Mouse (Mus musculus) lung, embryonic 15.5 days (tissue): ENCODE results near the gene Etv5. TPM values are rescaled to one million over a fixed set of nuclear protein-coding genes. Genes with fewer than 3 reads are reported as not detected.
A peak's percentile ranks its signal among the peaks of the same experiment; 100 is the strongest.
"Not testable (repeated sequence)": the region's sequence is repeated elsewhere in the genome, so short reads cannot be mapped to it uniquely, and the experiment has no call there.

Experiments used
- ATAC-seq: fragments of 200-750 bp; cut with Nextera tagmentation; 2 replicates; pipeline ENCODE4 v1.8.0; 2017; ENCODE audit warnings: moderate number of reproducible peaks, borderline replicate concordance; ENCODE audit not compliant: low FRiP score, low TSS enrichment; ENCODE audit errors: extremely low read depth
- H3K27ac ChIP-seq: fragments of 300-500 bp; sonication (generic); 2 replicates; pipeline ENCODE4 v1.5.1; 2015; ENCODE audit warnings: moderate library complexity, mild to moderate bottlenecking, inconsistent platforms
- H3K27me3 ChIP-seq: fragments of 300-500 bp; sonication (generic); 2 replicates; pipeline ENCODE4 v1.6.1; 2015; ENCODE audit warnings: inconsistent platforms
- H3K36me3 ChIP-seq: fragments of 300-500 bp; sonication (generic); 2 replicates; pipeline ENCODE4 v1.6.1; 2015; ENCODE audit warnings: inconsistent platforms
- H3K4me1 ChIP-seq: fragments of 300-500 bp; sonication (generic); 2 replicates; pipeline ENCODE4 v1.6.1; 2015; ENCODE audit warnings: inconsistent platforms
- H3K4me2 ChIP-seq: fragments of 300-500 bp; sonication (generic); 2 replicates; pipeline ENCODE4 v1.6.1; 2015; ENCODE audit warnings: inconsistent platforms, mild to moderate bottlenecking, moderate library complexity
- H3K4me3 ChIP-seq: fragments of 300-500 bp; sonication (generic); 2 replicates; pipeline ENCODE4 v1.5.1; 2015; ENCODE audit warnings: mild to moderate bottlenecking, inconsistent platforms
- H3K9ac ChIP-seq: fragments of 300-500 bp; sonication (generic); 2 replicates; pipeline ENCODE4 v1.6.1; 2015; ENCODE audit warnings: inconsistent platforms
- H3K9me3 ChIP-seq: fragments of 300-500 bp; sonication (generic); 2 replicates; pipeline ENCODE4 v1.6.1; 2016; ENCODE audit warnings: inconsistent platforms
- WGBS: fragments of 180-500 bp; shearing (Covaris S2); methylation state at CpG from one replicate; pipeline ENCODE4 v1.1.7; 2015; 5-methylcytosine and 5-hydroxymethylcytosine counted together
- polyA plus RNA-seq: library from polyadenylated mRNA; unstranded; fragments of >200 nt; fragmentation: Nextera tagmentation; extraction: Ambion mirVana; gene quantifications from 2 replicates; pipeline ENCODE4 v1.2.1, GENCODE M21; 2015

Etv5 gene
- polyA plus RNA-seq, 1 experiment from 2014 or later, result 167 TPM

GRCm38 (mm10) chr16:22365596-22365995 is 73.9 kb downstream of the Etv5 start:
- no peaks in the 10 kb centered on the region for H3K27me3 ChIP-seq
- no peak overlapping the region for H3K4me2 ChIP-seq
- no peak overlapping the region for H3K27ac ChIP-seq
- H3K4me3 ChIP-seq, result no peak overlapping the region
- WGBS, result 61% methylated on average over 3 of the region's 3 CpGs
- H3K4me1 ChIP-seq, result no peaks in the 10 kb centered on the region
- no peak for ATAC-seq
- no peak overlapping the region for H3K9ac ChIP-seq
- H3K9me3 ChIP-seq, result no peaks in the 10 kb centered on the region
- no peaks in the 10 kb centered on the region for H3K36me3 ChIP-seq

DNA sequence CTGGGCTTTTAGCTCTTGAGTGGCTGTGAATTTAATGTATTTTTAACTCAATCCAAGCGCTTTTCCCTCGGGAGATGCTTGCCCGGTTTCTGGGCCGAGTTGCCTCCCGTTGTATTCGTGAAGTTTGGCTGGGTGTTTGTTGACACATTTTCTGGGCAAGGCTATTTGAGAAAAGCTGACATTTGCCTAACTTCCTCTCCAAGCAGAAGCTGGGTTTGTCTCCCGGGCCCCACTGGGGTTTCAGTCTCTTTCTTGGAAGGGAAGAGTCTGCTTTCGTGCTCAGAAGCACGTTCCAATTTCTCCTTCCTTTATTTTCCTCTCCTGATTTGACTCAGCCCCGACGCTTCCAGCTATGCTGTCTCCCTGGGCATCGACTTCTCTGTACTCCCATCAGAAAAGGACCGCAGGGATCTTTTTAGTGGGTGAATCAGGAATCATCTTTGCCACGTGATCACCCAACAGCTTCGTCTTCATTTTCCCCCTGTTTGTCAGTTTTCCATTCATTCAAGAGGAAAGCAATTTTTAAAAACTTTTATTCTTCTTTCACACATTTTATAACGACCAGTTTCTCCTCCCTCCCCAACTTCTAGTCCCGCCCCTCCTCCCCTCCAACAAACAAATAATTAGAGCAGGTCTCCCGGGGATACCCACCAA is 80.7 kb downstream of the Etv5 start:
- peak overlapping the region; percentile 5; the same call in 1 of the 2 replicates for H3K27ac ChIP-seq
- H3K4me2 ChIP-seq, result peak overlapping the region; percentile 43
- H3K9ac ChIP-seq, result no peak overlapping the region
- H3K4me1 ChIP-seq, result peaks cover 9% of the 10 kb centered on the region; the same call in 1 of the 2 replicates
- no peak overlapping the region for H3K4me3 ChIP-seq
- H3K27me3 ChIP-seq, result no peaks in the 10 kb centered on the region
- 12% methylated on average over 18 of the region's 18 CpGs for WGBS
- no peaks in the 10 kb centered on the region for H3K36me3 ChIP-seq
- no peak for ATAC-seq
- H3K9me3 ChIP-seq, result no peaks in the 10 kb centered on the region

GRCm38 (mm10) chr16:22354177-22354576 is 85.3 kb downstream of the Etv5 start:
- H3K4me2 ChIP-seq, H3K9me3 ChIP-seq, H3K36me3 ChIP-seq, H3K27me3 ChIP-seq, ATAC-seq, H3K27ac ChIP-seq, H3K4me1 ChIP-seq, H3K9ac ChIP-seq, H3K4me3 ChIP-seq: not testable (repeated sequence)
- 85% methylated on average over 5 of the region's 5 CpGs for WGBS

GRCm38 (mm10) chr16:22353639-22354038 is 85.9 kb downstream of the Etv5 start:
- WGBS, result 75% methylated on average over 3 of the region's 3 CpGs
- ATAC-seq, result no peak

GRCm38 (mm10) chr16:22351194-22351593 is 88.3 kb downstream of the Etv5 start:
- 90% methylated on average over 4 of the region's 4 CpGs for WGBS
- H3K9me3 ChIP-seq, result no peaks in the 10 kb centered on the region

More at GRCm38 (mm10) chr16:22353639-22354038, 85.9 kb downstream of the Etv5 start:
- Histone ChIP-seq H3K9ac (no peak overlapping the region), H3K4me3 (no peak overlapping the region), H3K4me1 (0 out of 2 replicates have a peak, but pooled peaks cover 2% of the 10 kb centered on the region), H3K36me3 (no peaks in the 10 kb centered on the region), H3K9me3 (no peaks in the 10 kb centered on the region), H3K27ac (no peak overlapping the region), H3K27me3 (no peaks in the 10 kb centered on the region), H3K4me2 (no peak overlapping the region)

DNA sequence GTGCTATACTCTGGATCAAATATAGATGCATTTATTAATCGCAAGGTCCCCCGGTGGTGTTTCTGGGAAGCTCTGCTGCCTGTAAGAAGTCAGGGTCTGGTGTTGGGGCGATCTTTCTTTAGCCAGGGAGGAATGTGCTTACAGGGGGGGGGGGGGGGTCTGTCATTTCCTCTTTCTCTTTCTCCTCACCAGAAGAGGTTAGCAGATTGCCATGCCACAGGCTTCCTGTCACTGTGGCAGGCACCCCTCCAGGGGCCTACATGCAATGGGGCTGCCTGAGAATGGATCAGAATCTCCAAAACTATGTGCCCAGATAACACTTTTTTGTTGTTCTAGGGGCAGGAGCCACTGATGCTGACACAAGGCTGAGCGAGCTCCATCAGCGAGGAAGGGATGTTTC is 89.7 kb downstream of the Etv5 start:
- no peak overlapping the region for H3K27ac ChIP-seq
- no peak for ATAC-seq
- H3K9me3 ChIP-seq, result no peaks in the 10 kb centered on the region

More at GRCm38 (mm10) chr16:22351194-22351593, 88.3 kb downstream of the Etv5 start:
- Histone ChIP-seq H3K27me3 (no peaks in the 10 kb centered on the region), H3K36me3 (no peaks in the 10 kb centered on the region), H3K4me2 (no peak overlapping the region), H3K27ac (no peak overlapping the region), H3K4me1 (no peaks in the 10 kb centered on the region), H3K9ac (no peak overlapping the region), H3K4me3 (no peak overlapping the region)
- ATAC-seq, result no peak

DNA sequence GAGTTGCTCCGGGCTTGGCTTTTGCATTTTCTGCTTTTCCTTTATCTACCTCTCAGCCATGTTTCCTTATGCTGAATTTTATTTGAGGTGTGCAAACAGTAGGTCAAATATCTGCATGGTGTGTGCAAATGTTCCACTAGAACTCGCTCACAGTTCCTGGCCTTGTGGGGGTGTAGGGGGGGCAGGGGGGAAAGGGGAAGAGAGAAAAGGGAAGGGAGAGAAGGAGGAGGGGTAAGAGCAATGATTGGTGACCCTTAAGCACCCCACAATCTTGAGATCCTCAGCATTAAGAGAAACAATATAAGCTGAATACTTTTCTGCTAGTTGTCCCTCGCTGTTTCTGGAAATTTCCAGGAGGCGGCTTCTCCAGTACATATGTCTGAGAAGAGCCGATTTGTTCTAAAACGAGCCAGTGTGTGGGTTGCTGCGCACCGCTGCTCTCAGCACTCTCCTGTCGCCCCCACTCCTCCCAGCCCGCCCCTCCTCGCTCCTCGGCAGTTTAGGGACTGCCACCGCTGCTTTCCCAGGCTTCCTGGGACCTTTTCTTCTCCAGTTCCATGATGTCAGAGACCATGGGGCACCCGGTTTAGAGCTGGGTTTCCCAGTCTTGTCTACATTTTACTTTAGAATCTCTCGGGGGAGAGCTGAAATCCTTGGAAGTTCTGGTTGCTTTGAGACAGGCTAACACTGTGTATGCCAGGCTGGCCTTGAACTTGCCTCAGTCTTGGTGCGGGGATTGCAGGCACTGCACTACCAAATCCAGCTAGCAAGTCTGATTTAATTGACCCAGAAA is 90.8 kb downstream of the Etv5 start:
- ATAC-seq, result no peak
- no peaks in the 10 kb centered on the region for H3K9me3 ChIP-seq
- no peak overlapping the region for H3K4me3 ChIP-seq
- H3K9ac ChIP-seq, result no peak overlapping the region
- no peaks in the 10 kb centered on the region for H3K27me3 ChIP-seq
- H3K4me1 ChIP-seq, result no peaks in the 10 kb centered on the region
- no peak overlapping the region for H3K27ac ChIP-seq
- no peaks in the 10 kb centered on the region for H3K36me3 ChIP-seq
- WGBS, result 27% methylated on average over 16 of the region's 16 CpGs
- H3K4me2 ChIP-seq, result peak overlapping the region; percentile 22; the same call in 1 of the 2 replicates

More for the DNA sequence above, 89.7 kb downstream of the Etv5 start:
- 75% methylated on average over 5 of the region's 5 CpGs for WGBS
- Histone ChIP-seq H3K27me3 (no peaks in the 10 kb centered on the region), H3K4me2 (no peak overlapping the region), H3K4me1 (no peaks in the 10 kb centered on the region), H3K9ac (no peak overlapping the region), H3K36me3 (no peaks in the 10 kb centered on the region), H3K4me3 (no peak overlapping the region)

DNA sequence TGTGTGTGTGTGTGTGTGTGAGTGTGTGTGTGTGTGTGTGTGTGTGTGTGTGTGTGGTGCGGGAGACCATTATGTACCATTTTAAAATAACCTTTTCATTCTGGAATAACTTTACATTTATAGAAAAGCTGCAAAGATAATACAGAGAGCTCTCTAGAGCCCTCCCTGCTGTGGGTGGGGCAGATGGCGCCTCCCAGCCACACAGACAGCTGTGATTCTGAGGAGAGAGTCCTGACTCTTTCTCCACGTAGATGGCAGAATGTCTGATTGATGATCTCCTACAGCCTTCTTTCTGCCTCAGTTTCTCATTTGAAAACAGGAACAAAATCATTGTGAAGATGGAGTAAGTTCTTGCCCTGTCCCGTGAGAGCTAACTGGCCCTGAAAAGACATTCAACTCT is 91.5 kb downstream of the Etv5 start:
- no peak overlapping the region for H3K9ac ChIP-seq
- no peaks in the 10 kb centered on the region for H3K36me3 ChIP-seq
- H3K27me3 ChIP-seq, result no peaks in the 10 kb centered on the region
- no peak for ATAC-seq
- WGBS, result 59% methylated on average over 4 of the region's 4 CpGs
- no peak overlapping the region for H3K4me3 ChIP-seq
- H3K4me2 ChIP-seq, result no peak overlapping the region
- no peak overlapping the region for H3K27ac ChIP-seq
- no peaks in the 10 kb centered on the region for H3K9me3 ChIP-seq
- H3K4me1 ChIP-seq, result no peaks in the 10 kb centered on the region

DNA sequence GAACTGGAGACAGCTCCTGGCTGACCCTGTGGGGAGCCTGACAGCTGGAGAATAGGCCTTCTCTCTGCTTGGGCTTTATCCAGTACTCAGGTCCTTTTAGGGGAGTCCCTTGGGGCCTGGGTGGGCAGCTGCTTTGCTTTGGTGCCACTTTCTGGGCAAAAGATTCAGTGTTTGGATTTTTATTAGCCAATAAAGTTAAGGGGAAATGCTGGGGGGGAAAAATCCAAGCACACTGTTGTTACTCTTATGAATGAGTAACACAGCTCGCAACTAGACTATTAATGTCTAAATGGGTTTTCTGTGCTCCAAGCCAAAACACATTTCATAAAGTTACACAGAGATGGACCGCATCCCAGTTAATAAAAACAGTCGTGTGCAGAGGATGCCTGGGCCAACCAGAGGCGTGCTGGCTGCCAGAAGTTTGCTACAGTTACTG is 98.3 kb downstream of the Etv5 start:
- 48% methylated on average over 4 of the region's 4 CpGs for WGBS
- peak; percentile 87 for ATAC-seq
- Histone ChIP-seq H3K9ac (no peak overlapping the region), H3K36me3 (no peaks in the 10 kb centered on the region), H3K9me3 (no peaks in the 10 kb centered on the region), H3K4me3 (no peak overlapping the region), H3K27me3 (no peaks in the 10 kb centered on the region), H3K4me1 (no peaks in the 10 kb centered on the region), H3K4me2 (no peak overlapping the region), H3K27ac (peak overlapping the region; percentile 43)

DNA sequence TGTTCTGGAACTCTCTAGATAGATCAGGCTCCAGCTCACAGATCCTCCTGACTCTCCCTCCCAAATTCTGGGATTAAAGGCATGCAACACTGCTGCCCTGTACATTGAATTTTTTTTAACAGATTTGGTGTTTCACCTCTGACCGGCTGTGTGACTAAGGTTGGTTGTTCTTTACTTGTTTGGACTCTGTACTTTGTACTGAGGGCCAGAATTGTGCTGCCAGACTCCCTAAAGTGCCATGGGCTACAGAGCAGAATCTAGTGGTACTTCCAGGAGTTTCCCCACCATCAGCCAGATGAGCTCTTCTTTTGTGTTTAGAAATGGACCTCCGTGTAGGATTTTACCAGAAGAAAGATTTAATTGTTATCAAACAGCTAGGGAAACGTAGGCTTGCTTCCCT is 103.7 kb downstream of the Etv5 start:
- Histone ChIP-seq H3K4me1 (no peaks in the 10 kb centered on the region), H3K4me2 (no peak overlapping the region), H3K9me3 (no peaks in the 10 kb centered on the region; the same call in 1 of the 2 replicates), H3K27me3 (no peaks in the 10 kb centered on the region), H3K27ac (no peak overlapping the region), H3K4me3 (no peak overlapping the region), H3K9ac (no peak overlapping the region), H3K36me3 (no peaks in the 10 kb centered on the region)
- no peak for ATAC-seq
- WGBS, result 70% methylated on average over 3 of the region's 3 CpGs
